Mouse (Mus musculus): Measurements from ENCODE around the gene Nat8f1.
"Not testable (repeated sequence)": the region's sequence is repeated elsewhere in the genome, so short reads cannot be mapped to it uniquely, and the experiment has no call there.

DNA sequence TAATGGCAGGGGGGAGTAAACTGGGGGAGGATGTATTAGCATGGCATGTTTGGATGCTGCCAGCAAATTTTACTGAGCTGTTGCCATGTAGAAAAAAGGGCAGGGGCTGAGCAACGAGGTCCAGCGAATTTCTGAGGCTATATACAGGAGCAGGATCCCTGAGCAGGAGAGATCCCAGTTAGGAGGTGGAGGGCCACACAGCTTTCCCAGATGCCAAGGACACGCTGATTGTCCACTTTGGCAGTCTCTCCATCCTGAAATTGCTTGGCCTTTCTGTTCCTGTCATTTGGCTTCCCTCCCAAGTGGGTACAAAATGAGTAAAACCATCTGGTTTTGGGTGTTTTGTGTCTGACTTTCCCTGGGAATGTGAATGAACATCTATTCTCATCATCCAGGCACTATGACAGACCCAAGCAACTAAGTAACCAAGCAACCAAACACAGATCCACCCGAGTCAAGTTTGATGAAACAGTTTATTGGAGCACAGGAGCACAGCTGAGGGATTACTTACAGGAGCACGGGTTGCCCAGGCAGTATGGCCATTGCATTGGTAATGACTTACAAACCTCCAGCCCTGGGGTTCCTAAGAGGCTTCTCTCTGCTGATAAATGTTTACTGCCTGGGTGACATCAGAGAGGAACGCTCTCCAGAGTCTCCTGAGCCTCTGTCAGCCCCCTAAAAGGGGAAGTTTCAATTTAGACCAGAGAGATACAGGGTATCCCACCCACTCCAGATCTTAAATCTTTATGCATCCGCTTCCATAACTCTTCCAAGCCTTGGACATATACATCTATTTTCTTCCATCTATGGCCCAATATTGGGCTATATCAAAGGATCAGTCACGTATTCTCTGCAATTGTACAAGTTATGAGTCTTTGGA, 16.7 kb downstream of the Nat8f1 start:
- not testable (repeated sequence) for TF ChIP-seq ZNF384 (IDR thresholded peaks at IDR 0.05; ENCODE audit: low read depth, low read length); HCFC1 (IDR thresholded peaks at IDR 0.05; ENCODE audit: borderline replicate concordance, insufficient read depth, low read length); CHD2 (IDR thresholded peaks at IDR 0.05; ENCODE audit: low read depth, low read length); MAFK (IDR thresholded peaks at IDR 0.05; ENCODE audit: insufficient read depth, low read depth, low read length)
